Mouse (Mus musculus): ENCODE data around the gene Gm20388. TPM values are rescaled to one million over a fixed set of nuclear protein-coding genes. Genes with fewer than 3 reads are reported as not detected.
A peak's percentile ranks its signal among the peaks of the same experiment; 100 is the strongest.

Gm20388 gene
- polyA plus RNA-seq, 1 experiment from 2014 or later = 12.4 TPM

DNA sequence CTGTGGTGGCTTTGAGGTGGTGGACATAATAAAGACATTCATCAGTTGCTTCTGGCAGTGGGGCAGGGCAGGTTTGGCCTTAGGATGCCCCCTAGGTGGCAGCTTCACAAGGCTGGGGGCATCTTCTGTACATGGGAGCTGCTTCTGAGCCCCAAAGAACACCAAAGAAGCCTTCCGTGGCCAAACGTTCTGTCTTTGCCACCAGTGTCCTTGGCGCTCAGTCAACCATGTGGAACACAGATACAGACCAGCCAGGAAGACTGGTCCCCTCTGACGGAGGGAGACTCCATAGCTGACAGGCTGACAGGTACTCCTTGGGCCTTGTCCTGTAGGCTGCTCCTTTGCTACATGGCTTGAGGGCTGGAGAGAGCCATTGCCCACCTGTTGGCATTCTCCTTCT lies 362.8 kb downstream of the Gm20388 start:
- Histone ChIP-seq H3K4me2 (ENCODE audit: low read length) (no peak overlapping the region), H3K27ac (ENCODE audit: low read depth, low read length) (no peak overlapping the region), H3K9me3 (ENCODE audit: control insufficient read depth, low read length) (no peaks in the 10 kb centered on the region), H3K4me1 (ENCODE audit: control insufficient read depth, insufficient read depth, low read depth, low read length) (peaks cover 35% of the 10 kb centered on the region), H3K4me3 (ENCODE audit: low read length) (no peak overlapping the region), H3K9ac (ENCODE audit: low read depth, low read length) (no peak overlapping the region), H3K27me3 (replicated peaks; ENCODE audit: control insufficient read depth, insufficient read depth, low read length) (no peaks in the 10 kb centered on the region; the same call in 1 of the 2 replicates), H3K36me3 (ENCODE audit: control insufficient read depth, insufficient read depth, low read length) (no peaks in the 10 kb centered on the region)
- no peak for ATAC-seq
- WGBS = 79% methylated on average over 4 of the region's 4 CpGs

DNA sequence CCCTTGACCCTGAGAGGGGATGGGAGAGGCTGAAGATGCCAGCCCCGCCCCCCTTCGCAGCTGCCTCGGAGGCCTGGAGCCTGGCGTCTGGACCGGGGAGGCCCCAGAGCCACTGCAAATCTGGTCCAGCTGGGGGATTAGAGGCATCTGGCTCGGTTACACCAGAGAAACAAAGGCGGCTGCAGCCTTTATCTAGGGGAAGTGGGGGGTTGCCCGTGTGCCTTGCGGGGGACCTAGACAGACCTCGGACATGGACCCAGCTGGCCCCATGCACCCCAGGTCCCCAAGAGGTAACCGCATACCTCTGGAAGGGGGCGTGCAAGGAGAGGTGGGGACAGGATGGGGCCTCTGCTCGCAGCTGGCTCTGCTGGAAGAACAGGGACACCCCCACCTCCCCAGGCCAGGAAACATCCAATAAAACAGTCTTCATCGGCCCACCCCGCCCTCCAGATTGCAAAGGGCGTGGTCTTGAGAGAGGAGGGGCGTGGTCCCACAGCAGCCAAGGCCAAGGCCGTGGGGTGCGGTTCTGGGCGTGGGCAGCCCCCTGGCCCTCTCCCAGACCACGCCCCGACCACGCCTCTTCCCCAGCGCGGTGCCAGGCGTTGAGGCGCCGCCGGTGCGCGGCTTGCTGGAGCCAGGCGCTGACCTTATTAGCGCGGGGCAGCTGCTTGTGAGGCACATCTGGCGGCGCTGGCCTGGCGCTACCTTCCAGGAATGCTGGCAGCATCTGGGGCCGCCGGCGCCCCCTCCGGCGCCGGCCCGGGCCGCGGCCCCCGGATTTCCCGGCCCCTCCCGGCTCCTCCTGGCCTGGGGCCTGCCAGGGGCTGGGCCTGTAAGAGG lies 365.6 kb downstream of the Gm20388 start:
- WGBS = 2% methylated on average over 48 of the region's 49 CpGs
- Histone ChIP-seq H3K4me3 (ENCODE audit: low read length) (peak overlapping the region; percentile 38), H3K27ac (ENCODE audit: low read depth, low read length) (peak overlapping the region; percentile 63), H3K9me3 (ENCODE audit: control insufficient read depth, low read length) (no peaks in the 10 kb centered on the region), H3K27me3 (replicated peaks; ENCODE audit: control insufficient read depth, insufficient read depth, low read length) (peaks cover 3% of the 10 kb centered on the region; the same call in 1 of the 2 replicates), H3K9ac (ENCODE audit: low read depth, low read length) (peak overlapping the region; percentile 56), H3K4me2 (ENCODE audit: low read length) (peak overlapping the region; percentile 68), H3K4me1 (ENCODE audit: control insufficient read depth, insufficient read depth, low read depth, low read length) (peaks cover 26% of the 10 kb centered on the region), H3K36me3 (ENCODE audit: control insufficient read depth, insufficient read depth, low read length) (no peaks in the 10 kb centered on the region)
- peak; percentile 38 for ATAC-seq

GRCm38 (mm10) chr8:120276891-120277426 lies 366.3 kb downstream of the Gm20388 start:
- WGBS = 11% methylated on average over 16 of the region's 16 CpGs
- Histone ChIP-seq H3K9ac (ENCODE audit: low read depth, low read length) (peak overlapping the region; percentile 56), H3K4me2 (ENCODE audit: low read length) (peak overlapping the region; percentile 68), H3K36me3 (ENCODE audit: control insufficient read depth, insufficient read depth, low read length) (no peaks in the 10 kb centered on the region), H3K27me3 (replicated peaks; ENCODE audit: control insufficient read depth, insufficient read depth, low read length) (peaks cover 3% of the 10 kb centered on the region; the same call in 1 of the 2 replicates), H3K27ac (ENCODE audit: low read depth, low read length) (peak overlapping the region; percentile 34; the same call in 1 of the 2 replicates), H3K9me3 (ENCODE audit: control insufficient read depth, low read length) (no peaks in the 10 kb centered on the region), H3K4me1 (ENCODE audit: control insufficient read depth, insufficient read depth, low read depth, low read length) (peaks cover 28% of the 10 kb centered on the region), H3K4me3 (ENCODE audit: low read length) (peak overlapping the region; percentile 38)
- no peak for ATAC-seq

GRCm38 (mm10) chr8:120278009-120278408 lies 367.4 kb downstream of the Gm20388 start:
- peaks cover 33% of the 10 kb centered on the region for H3K4me1 ChIP-seq (ENCODE audit: control insufficient read depth, insufficient read depth, low read depth, low read length)

GRCm38 (mm10) chr8:120279418-120279817 lies 368.8 kb downstream of the Gm20388 start:
- H3K27ac ChIP-seq (ENCODE audit: low read depth, low read length) = no peak overlapping the region
- no peak overlapping the region for H3K4me2 ChIP-seq (ENCODE audit: low read length)
- H3K9ac ChIP-seq (ENCODE audit: low read depth, low read length) = no peak overlapping the region; the same call in 1 of the 2 replicates
- H3K36me3 ChIP-seq (ENCODE audit: control insufficient read depth, insufficient read depth, low read length) = no peaks in the 10 kb centered on the region
- no peak for ATAC-seq
- H3K9me3 ChIP-seq (ENCODE audit: control insufficient read depth, low read length) = no peaks in the 10 kb centered on the region
- H3K4me1 ChIP-seq (ENCODE audit: control insufficient read depth, insufficient read depth, low read depth, low read length) = peaks cover 45% of the 10 kb centered on the region
- no peak overlapping the region for H3K4me3 ChIP-seq (ENCODE audit: low read length)
- H3K27me3 ChIP-seq (replicated peaks; ENCODE audit: control insufficient read depth, insufficient read depth, low read length) = peaks cover 3% of the 10 kb centered on the region; the same call in 1 of the 2 replicates
- WGBS = 90% methylated on average over 8 of the region's 8 CpGs

More at GRCm38 (mm10) chr8:120278009-120278408, 367.4 kb downstream of the Gm20388 start:
- no peaks in the 10 kb centered on the region for H3K36me3 ChIP-seq (ENCODE audit: control insufficient read depth, insufficient read depth, low read length)
- WGBS = 73% methylated on average over 14 of the region's 14 CpGs
- ATAC-seq = no peak
- no peaks in the 10 kb centered on the region for H3K9me3 ChIP-seq (ENCODE audit: control insufficient read depth, low read length)
- no peak overlapping the region for H3K4me3 ChIP-seq (ENCODE audit: low read length)
- peaks cover 3% of the 10 kb centered on the region; the same call in 1 of the 2 replicates for H3K27me3 ChIP-seq (replicated peaks; ENCODE audit: control insufficient read depth, insufficient read depth, low read length)
- no peak overlapping the region for H3K27ac ChIP-seq (ENCODE audit: low read depth, low read length)
- H3K4me2 ChIP-seq (ENCODE audit: low read length) = no peak overlapping the region
- H3K9ac ChIP-seq (ENCODE audit: low read depth, low read length) = no peak overlapping the region

DNA sequence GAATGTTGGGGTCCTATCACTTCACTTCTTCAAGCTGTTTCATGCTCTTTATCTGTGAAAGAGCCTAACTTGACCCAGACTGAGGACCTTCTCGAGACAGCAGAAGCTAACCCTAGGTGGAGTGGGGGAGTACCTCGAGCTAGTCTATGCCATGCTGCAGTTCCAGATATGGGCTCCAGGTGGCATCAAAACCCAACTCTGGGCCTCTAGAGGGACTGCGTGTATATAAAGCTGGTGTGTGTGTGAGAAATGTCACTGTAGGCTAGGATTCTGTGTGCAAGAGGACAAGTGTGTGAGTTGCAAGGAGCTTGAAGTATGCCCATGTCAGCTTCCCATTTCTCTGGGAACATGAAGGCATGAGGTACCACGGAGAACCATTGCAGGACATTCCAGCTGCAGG lies 370.8 kb downstream of the Gm20388 start:
- Histone ChIP-seq H3K27ac (ENCODE audit: low read depth, low read length) (no peak overlapping the region), H3K9ac (ENCODE audit: low read depth, low read length) (no peak overlapping the region), H3K4me1 (ENCODE audit: control insufficient read depth, insufficient read depth, low read depth, low read length) (peaks cover 52% of the 10 kb centered on the region), H3K4me3 (ENCODE audit: low read length) (no peak overlapping the region), H3K36me3 (ENCODE audit: control insufficient read depth, insufficient read depth, low read length) (no peaks in the 10 kb centered on the region), H3K9me3 (ENCODE audit: control insufficient read depth, low read length) (no peaks in the 10 kb centered on the region), H3K27me3 (replicated peaks; ENCODE audit: control insufficient read depth, insufficient read depth, low read length) (peaks cover 3% of the 10 kb centered on the region; the same call in 1 of the 2 replicates), H3K4me2 (ENCODE audit: low read length) (no peak overlapping the region)
- peak; percentile 48; the same call in 1 of the 2 replicates for ATAC-seq
- 17% methylated on average over 4 of the region's 4 CpGs for WGBS

DNA sequence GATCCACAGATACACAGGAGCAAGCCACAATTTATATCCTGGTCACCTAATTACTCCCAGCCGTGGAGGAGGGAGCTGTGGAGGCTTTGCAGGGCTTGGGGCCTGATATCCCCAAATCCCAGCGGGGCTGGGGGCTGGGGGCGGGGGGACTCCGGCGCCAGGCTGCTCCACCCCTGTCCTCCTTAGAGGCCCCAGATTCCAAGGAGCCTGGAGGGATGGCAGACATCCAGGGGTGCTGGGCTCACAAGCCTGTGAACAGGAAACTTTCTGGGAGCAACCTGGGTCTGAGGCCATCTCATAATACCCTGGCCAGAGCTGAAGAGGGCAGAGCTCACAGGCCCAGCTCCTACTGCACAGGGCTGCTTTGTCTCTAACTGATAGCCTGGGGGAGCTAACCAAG lies 371.8 kb downstream of the Gm20388 start:
- Histone ChIP-seq H3K4me3 (ENCODE audit: low read length) (no peak overlapping the region), H3K9ac (ENCODE audit: low read depth, low read length) (no peak overlapping the region), H3K27ac (ENCODE audit: low read depth, low read length) (no peak overlapping the region; the same call in 1 of the 2 replicates), H3K4me1 (ENCODE audit: control insufficient read depth, insufficient read depth, low read depth, low read length) (peaks cover 43% of the 10 kb centered on the region), H3K9me3 (ENCODE audit: control insufficient read depth, low read length) (no peaks in the 10 kb centered on the region), H3K4me2 (ENCODE audit: low read length) (no peak overlapping the region), H3K36me3 (ENCODE audit: control insufficient read depth, insufficient read depth, low read length) (no peaks in the 10 kb centered on the region), H3K27me3 (replicated peaks; ENCODE audit: control insufficient read depth, insufficient read depth, low read length) (peaks cover 3% of the 10 kb centered on the region; the same call in 1 of the 2 replicates)
- WGBS = 39% methylated on average over 5 of the region's 5 CpGs
- ATAC-seq = no peak

DNA sequence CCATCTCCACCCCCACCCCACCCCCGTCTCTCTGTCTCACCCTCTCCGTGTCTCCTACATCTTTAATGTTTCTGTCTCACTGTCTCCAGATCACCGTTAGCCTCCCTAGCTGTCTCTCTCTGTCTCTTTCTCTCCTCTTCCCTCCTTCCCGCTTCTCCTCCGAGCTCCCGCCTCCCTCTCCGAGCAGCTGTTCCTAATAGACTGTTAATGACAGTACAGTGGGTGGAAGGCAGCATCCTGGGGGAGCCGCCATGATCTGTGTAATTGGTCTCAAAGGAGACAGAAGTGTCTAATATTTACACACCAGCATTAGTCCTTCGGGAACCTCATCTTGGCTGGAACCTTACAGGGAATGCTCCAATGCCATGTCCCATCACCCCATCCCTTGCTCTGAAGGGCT lies 373.6 kb downstream of the Gm20388 start:
- no peak for ATAC-seq
- H3K4me2 ChIP-seq (ENCODE audit: low read length) = no peak overlapping the region
- H3K4me1 ChIP-seq (ENCODE audit: control insufficient read depth, insufficient read depth, low read depth, low read length) = peaks cover 50% of the 10 kb centered on the region
- H3K9me3 ChIP-seq (ENCODE audit: control insufficient read depth, low read length) = no peaks in the 10 kb centered on the region
- H3K4me3 ChIP-seq (ENCODE audit: low read length) = no peak overlapping the region
- H3K27ac ChIP-seq (ENCODE audit: low read depth, low read length) = no peak overlapping the region
- WGBS = 21% methylated on average over 9 of the region's 9 CpGs
- 0 out of 2 replicates have a peak, but pooled peaks cover 3% of the 10 kb centered on the region for H3K27me3 ChIP-seq (replicated peaks; ENCODE audit: control insufficient read depth, insufficient read depth, low read length)
- H3K36me3 ChIP-seq (ENCODE audit: control insufficient read depth, insufficient read depth, low read length) = no peaks in the 10 kb centered on the region
- H3K9ac ChIP-seq (ENCODE audit: low read depth, low read length) = no peak overlapping the region

DNA sequence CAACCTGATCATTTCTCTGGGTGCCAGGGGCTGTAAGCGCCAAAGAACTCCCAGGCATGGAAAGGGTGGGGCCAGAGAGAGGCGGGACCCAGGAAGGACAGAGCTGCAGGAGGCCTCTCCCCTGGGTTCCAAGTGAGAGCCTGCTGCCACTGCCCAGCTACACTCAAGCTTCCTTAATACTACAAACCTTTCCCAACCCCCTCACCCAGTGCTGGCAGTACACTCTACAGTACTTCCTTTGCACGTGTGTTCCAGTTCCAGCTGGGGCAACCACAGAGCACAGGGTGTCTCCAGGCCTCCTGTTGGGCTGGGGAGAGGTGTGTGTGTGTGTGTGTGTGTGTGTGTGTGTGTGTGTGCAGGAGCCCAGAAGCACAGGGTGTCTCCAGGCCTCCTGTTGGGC lies 374.4 kb downstream of the Gm20388 start:
- H3K4me2 ChIP-seq (ENCODE audit: low read length) = no peak overlapping the region
- 0 out of 2 replicates have a peak overlapping the region, but pooled peaks have one; percentile 6 for H3K9ac ChIP-seq (ENCODE audit: low read depth, low read length)
- no peak overlapping the region for H3K27ac ChIP-seq (ENCODE audit: low read depth, low read length)
- WGBS = 64% methylated on average over 3 of the region's 3 CpGs
- no peak for ATAC-seq
- H3K9me3 ChIP-seq (ENCODE audit: control insufficient read depth, low read length) = no peaks in the 10 kb centered on the region
- no peaks in the 10 kb centered on the region for H3K36me3 ChIP-seq (ENCODE audit: control insufficient read depth, insufficient read depth, low read length)
- 0 out of 2 replicates have a peak, but pooled peaks cover 3% of the 10 kb centered on the region for H3K27me3 ChIP-seq (replicated peaks; ENCODE audit: control insufficient read depth, insufficient read depth, low read length)
- no peak overlapping the region for H3K4me3 ChIP-seq (ENCODE audit: low read length)
- H3K4me1 ChIP-seq (ENCODE audit: control insufficient read depth, insufficient read depth, low read depth, low read length) = peaks cover 58% of the 10 kb centered on the region
